Mouse (Mus musculus) MEL (cell line): Measurements from ENCODE around the gene Zfp420. TPM values are rescaled to one million over a fixed set of nuclear protein-coding genes. Genes with fewer than 3 reads are reported as not detected.

Experiments
- DNase-seq: peaks from one replicate; pipeline ENCODE4 v3.0.0; 2011; ENCODE audit warnings: low read depth, low spot score
- H3K27ac ChIP-seq: 2 replicates; pipeline ENCODE4 v1.5.1; 2012; ENCODE audit warnings: low read depth, mild to moderate bottlenecking, control low read depth, low read length, moderate library complexity; ENCODE audit not compliant: control insufficient read depth
- H3K27me3 ChIP-seq, 2 experiments: fragments of 150-350 bp in 1 of 2; sonication (generic) in 1 of 2; 2 replicates each; pipeline ENCODE4 v1.6.1; 2012; ENCODE audit warnings: low read length in 2 of 2, mild to moderate bottlenecking in 2 of 2, improper control_type of control experiment in 1 of 2, moderate library complexity in 1 of 2; ENCODE audit not compliant: insufficient read depth in 2 of 2, control insufficient read depth in 1 of 2
- H3K36me3 ChIP-seq, 2 experiments: 2 replicates each; pipeline ENCODE4 v1.6.1; 2012 to 2014; ENCODE audit warnings: low read length in 2 of 2, improper control_type of control experiment in 1 of 2, inconsistent platforms in 1 of 2, mild to moderate bottlenecking in 1 of 2; ENCODE audit not compliant: insufficient read depth in 2 of 2, control insufficient read depth in 1 of 2
- H3K4me1 ChIP-seq, 2 experiments: fragments of 150-350 bp in 1 of 2; sonication (generic) in 1 of 2; 2 replicates each; pipeline ENCODE4 v1.6.1; 2012; ENCODE audit warnings: low read length in 2 of 2, improper control_type of control experiment in 1 of 2, mild to moderate bottlenecking in 1 of 2; ENCODE audit not compliant: insufficient read depth in 2 of 2, control insufficient read depth in 1 of 2
- H3K4me3 ChIP-seq, 2 experiments: fragments of 150-350 bp in 1 of 2; sonication (generic) in 1 of 2; 2 replicates each; pipeline ENCODE4 v1.5.1; 2012; ENCODE audit warnings: low read depth in 2 of 2, low read length in 2 of 2, mild to moderate bottlenecking in 2 of 2, moderate library complexity in 2 of 2, control low read depth in 1 of 2, improper control_type of control experiment in 1 of 2; ENCODE audit not compliant: control insufficient read depth in 1 of 2, insufficient read depth in 1 of 2
- H3K79me2 ChIP-seq: 2 replicates; pipeline ENCODE4 v1.6.1; 2012; ENCODE audit warnings: mild to moderate bottlenecking, low read length, moderate library complexity; ENCODE audit not compliant: control insufficient read depth, poor library complexity, insufficient read depth
- H3K9ac ChIP-seq: 2 replicates; pipeline ENCODE4 v1.6.1; 2012; ENCODE audit warnings: low read depth, mild to moderate bottlenecking, control low read depth, low read length, moderate library complexity; ENCODE audit not compliant: control insufficient read depth, poor library complexity, severe bottlenecking
- H3K9me3 ChIP-seq: fragments of 150-350 bp; sonication (generic); replicated peaks from 2 replicates; pipeline ENCODE4 v1.6.1; 2012; ENCODE audit warnings: mild to moderate bottlenecking, low read length, improper control_type of control experiment, moderate library complexity; ENCODE audit not compliant: insufficient read depth
- BHLHE40 ChIP-seq: IDR thresholded peaks from 2 replicates; pipeline ENCODE4 v1.6.1; 2012; ENCODE audit warnings: low read depth, mild to moderate bottlenecking, inconsistent platforms, low read length, improper control_type of control experiment, borderline replicate concordance
- CHD1 ChIP-seq: IDR thresholded peaks from 2 replicates; pipeline ENCODE4 v1.6.1; 2012; ENCODE audit warnings: low read depth, mild to moderate bottlenecking, inconsistent platforms, low read length, improper control_type of control experiment
- CHD2 ChIP-seq: IDR thresholded peaks from 2 replicates; pipeline ENCODE4 v1.6.1; 2011; ENCODE audit warnings: low read length, improper control_type of control experiment
- CTCF ChIP-seq, 3 experiments: IDR thresholded peaks in 2 of 3; conservative IDR thresholded peaks in 1 of 3; 2 replicates each; pipeline ENCODE4 v1.5.1; 2011 to 2012; ENCODE audit warnings: low read length in 3 of 3, low read depth in 2 of 3, mild to moderate bottlenecking in 2 of 3, improper control_type of control experiment in 1 of 3, inconsistent platforms in 1 of 3, mixed read lengths in 1 of 3, moderate library complexity in 1 of 3; ENCODE audit not compliant: control insufficient read depth in 1 of 3, insufficient read depth in 1 of 3, poor library complexity in 1 of 3, severe bottlenecking in 1 of 3
- E2F4 ChIP-seq: IDR thresholded peaks from 2 replicates; pipeline ENCODE4 v1.6.1; 2011; ENCODE audit warnings: low read depth, low read length, improper control_type of control experiment, borderline replicate concordance
- EP300 ChIP-seq, 2 experiments: IDR thresholded peaks; 2 replicates each; pipeline ENCODE4 v1.6.1; 2011; ENCODE audit warnings: improper control_type of control experiment in 2 of 2, low read length in 2 of 2, low read depth in 1 of 2, mild to moderate bottlenecking in 1 of 2
- ETS1 ChIP-seq: IDR thresholded peaks from 2 replicates; pipeline ENCODE4 v1.6.1; 2012; ENCODE audit warnings: low read depth, mild to moderate bottlenecking, inconsistent platforms, low read length, improper control_type of control experiment, moderate library complexity
- GATA1 ChIP-seq: IDR thresholded peaks from 2 replicates; pipeline ENCODE4 v1.6.1; 2011; ENCODE audit warnings: low read depth, low read length, improper control_type of control experiment
- HCFC1 ChIP-seq: IDR thresholded peaks from 2 replicates; pipeline ENCODE4 v1.6.1; 2012; ENCODE audit warnings: low read depth, mild to moderate bottlenecking, inconsistent platforms, low read length, improper control_type of control experiment, moderate library complexity
- KAT2A ChIP-seq: conservative IDR thresholded peaks from 2 replicates; pipeline ENCODE4 v1.6.1; 2012; ENCODE audit warnings: low read depth, low read length, improper control_type of control experiment, inconsistent platforms
- MAFK ChIP-seq: IDR thresholded peaks from 2 replicates; pipeline ENCODE4 v1.6.1; 2011; ENCODE audit warnings: low read depth, mild to moderate bottlenecking, low read length, improper control_type of control experiment, borderline replicate concordance
- MAX ChIP-seq: IDR thresholded peaks from 2 replicates; pipeline ENCODE4 v1.6.1; 2011; ENCODE audit warnings: low read length, improper control_type of control experiment
- MAZ ChIP-seq: IDR thresholded peaks from 2 replicates; pipeline ENCODE4 v1.6.1; 2012; ENCODE audit warnings: low read depth, mild to moderate bottlenecking, inconsistent platforms, low read length, improper control_type of control experiment
- MEF2A ChIP-seq: IDR thresholded peaks from 2 replicates; pipeline ENCODE4 v1.6.1; 2014; ENCODE audit warnings: low read depth, mild to moderate bottlenecking, inconsistent platforms, low read length, improper control_type of control experiment; ENCODE audit not compliant: poor library complexity, insufficient replicate concordance, severe bottlenecking; ENCODE audit errors: extremely low read depth
- MXI1 ChIP-seq: IDR thresholded peaks from 2 replicates; pipeline ENCODE4 v1.6.1; 2011; ENCODE audit warnings: mild to moderate bottlenecking, low read depth, low read length, improper control_type of control experiment
- MYB ChIP-seq: IDR thresholded peaks from 2 replicates; pipeline ENCODE4 v1.6.1; 2011; ENCODE audit warnings: mild to moderate bottlenecking, low read depth, low read length, improper control_type of control experiment
- MYC ChIP-seq: IDR thresholded peaks from 2 replicates; pipeline ENCODE4 v1.6.1; 2011; ENCODE audit warnings: low read depth, mild to moderate bottlenecking, low read length, improper control_type of control experiment, moderate library complexity
- NRF1 ChIP-seq: IDR thresholded peaks from 2 replicates; pipeline ENCODE4 v1.6.1; 2014; ENCODE audit warnings: low read depth, mild to moderate bottlenecking, inconsistent platforms, low read length, improper control_type of control experiment, moderate library complexity; ENCODE audit not compliant: poor library complexity, insufficient read depth, severe bottlenecking
- POLR2A ChIP-seq, 2 experiments: IDR thresholded peaks; 2 replicates each; pipeline ENCODE4 v1.6.1; 2011 to 2012; ENCODE audit warnings: low read length in 2 of 2, mild to moderate bottlenecking in 2 of 2, control low read depth in 1 of 2, improper control_type of control experiment in 1 of 2, low read depth in 1 of 2, moderate library complexity in 1 of 2; ENCODE audit not compliant: control insufficient read depth in 1 of 2, insufficient read depth in 1 of 2, poor library complexity in 1 of 2
- POLR2AphosphoS5 ChIP-seq: IDR thresholded peaks from 2 replicates; pipeline ENCODE4 v1.6.1; 2012; ENCODE audit warnings: low read depth, borderline replicate concordance, mild to moderate bottlenecking, inconsistent platforms, low read length, moderate library complexity, mixed read lengths
- RAD21 ChIP-seq: IDR thresholded peaks from 2 replicates; pipeline ENCODE4 v1.6.1; 2011; ENCODE audit warnings: mild to moderate bottlenecking, low read depth, low read length, improper control_type of control experiment
- SMC3 ChIP-seq: IDR thresholded peaks from 2 replicates; pipeline ENCODE4 v1.6.1; 2011; ENCODE audit warnings: low read depth, low read length, improper control_type of control experiment
- TAL1 ChIP-seq: IDR thresholded peaks from 2 replicates; pipeline ENCODE4 v1.6.1; 2012; ENCODE audit warnings: mild to moderate bottlenecking, inconsistent platforms, low read length, moderate library complexity, mixed read lengths
- TBP ChIP-seq: IDR thresholded peaks from 2 replicates; pipeline ENCODE4 v1.8.0; 2011; ENCODE audit warnings: low read depth, low read length, improper control_type of control experiment
- TCF12 ChIP-seq: IDR thresholded peaks from 2 replicates; pipeline ENCODE4 v1.6.1; 2014; ENCODE audit warnings: low read depth, mild to moderate bottlenecking, inconsistent platforms, low read length, improper control_type of control experiment, moderate library complexity
- UBTF ChIP-seq: IDR thresholded peaks from 2 replicates; pipeline ENCODE4 v1.6.1; 2012; ENCODE audit warnings: low read depth, mild to moderate bottlenecking, inconsistent platforms, low read length, improper control_type of control experiment, moderate library complexity, borderline replicate concordance; ENCODE audit not compliant: insufficient read depth
- USF1 ChIP-seq: IDR thresholded peaks from 2 replicates; pipeline ENCODE4 v1.6.1; 2014; ENCODE audit warnings: low read depth, mild to moderate bottlenecking, inconsistent platforms, low read length, improper control_type of control experiment, moderate library complexity
- ZC3H11A ChIP-seq: IDR thresholded peaks from 2 replicates; pipeline ENCODE4 v1.6.1; 2012; ENCODE audit warnings: low read depth, mild to moderate bottlenecking, inconsistent platforms, low read length, improper control_type of control experiment
- ZKSCAN1 ChIP-seq: IDR thresholded peaks from 2 replicates; pipeline ENCODE4 v1.6.1; 2012; ENCODE audit warnings: low read depth, mild to moderate bottlenecking, inconsistent platforms, low read length, improper control_type of control experiment, moderate library complexity
- ZMIZ1 ChIP-seq: IDR thresholded peaks from 2 replicates; pipeline ENCODE4 v1.6.1; 2012; ENCODE audit warnings: low read depth, mild to moderate bottlenecking, inconsistent platforms, low read length, improper control_type of control experiment, moderate library complexity
- polyA plus RNA-seq, 2 experiments: library from polyadenylated mRNA; stranded (reverse) in 1 of 2; unstranded in 1 of 2; fragments of >175 nt in 1 of 2; fragments of >200 nt in 1 of 2; gene quantifications; 2 replicates each; pipeline versions ENCODE4 v1.2.1 to v1.2.4; 2012; ENCODE audit warnings: low replicate concordance in 2 of 2, low read depth in 1 of 2; ENCODE audit not compliant: insufficient read length in 2 of 2, insufficient read depth in 1 of 2, missing spikeins in 1 of 2
- total RNA-seq: library from RNA; depleted of rRNA; stranded (reverse); fragments of 300-350 nt; gene quantifications from 2 replicates; pipeline ENCODE4 v1.2.3, GENCODE M21; 2012

Gene Zfp420
- total and polyA plus RNA-seq, 3 experiments: 3.2 to 4.2 TPM; not detected in 1

GRCm38 (mm10) chr7:29852831-29853218 lies 7.0 kb upstream of the Zfp420 start:
- Histone ChIP-seq H3K4me1 (peaks cover 0 to 2% of the 10 kb centered on the region in 2 experiments; a peak in 3 of 4 replicates), H3K9ac (peak overlapping the region; percentile 71), H3K36me3 (no peaks in the 10 kb centered on the region; a peak in 2 of 4 replicates), H3K9me3 (no peaks in the 10 kb centered on the region)
- DNase-seq: peak; percentile 38
- TF ChIP-seq ZKSCAN1: no peak
- no peak for TF ChIP-seq EP300 (IDR thresholded peaks at IDR 0.05; ENCODE audit: low read depth in 1 of 2, low read length in 2 of 2)
- no peak for TF ChIP-seq ZMIZ1
- no peak for TF ChIP-seq MAFK
- TF ChIP-seq MYC: no peak
- no peak for TF ChIP-seq HCFC1
- TF ChIP-seq MEF2A: no peak
- no peak for TF ChIP-seq BHLHE40
- no peak for TF ChIP-seq GATA1
- TF ChIP-seq, all 39 proteins: peak for 0
- Histone ChIP-seq H3K79me2 (no peaks in the 10 kb centered on the region; the same call in 1 of the 2 replicates), H3K4me3 (peak overlapping the region; percentile 64 to 91), H3K27me3 (no peaks in the 10 kb centered on the region), H3K27ac (no peak overlapping the region; the same call in 1 of the 2 replicates)

- peak within 1 kb of the TSS; percentile 64 to 91 for H3K4me3 ChIP-seq
- H3K4me1 ChIP-seq: peaks cover 0 to 2% of the 10 kb centered on the region in 2 experiments; a peak in 3 of 4 replicates
- H3K9ac ChIP-seq: peak within 1 kb of the TSS; percentile 71
- peak within 1 kb of the TSS; percentile 42 for H3K27ac ChIP-seq
- H3K27me3 ChIP-seq: no peaks in the 10 kb centered on the region
- H3K79me2 ChIP-seq: no peaks in the 10 kb centered on the region; the same call in 1 of the 2 replicates
- H3K9me3 ChIP-seq: no peaks in the 10 kb centered on the region
- DNase-seq: peak; percentile 95
- no peaks in the 10 kb centered on the region; a peak in 2 of 4 replicates for H3K36me3 ChIP-seq
- TF ChIP-seq MAZ (no peak), MXI1 (peak; percentile 65), TAL1 (no peak), POLR2A (IDR thresholded peaks at IDR 0.05; ENCODE audit: control insufficient read depth in 1 of 2, insufficient read depth in 1 of 2, low read depth in 1 of 2, low read length in 2 of 2, poor library complexity in 1 of 2) (peak; percentile 14 to 72; a peak in 2 of 4 replicates), CHD1 (no peak), SMC3 (peak; percentile 15; the same call in 1 of the 2 replicates), ETS1 (no peak), RAD21 (no peak), MAX (no peak; the same call in 1 of the 2 replicates), MYB (no peak), ZMIZ1 (peak; percentile 44; the same call in 1 of the 2 replicates), GATA1 (peak; percentile 8; the same call in 1 of the 2 replicates), ZC3H11A (peak; percentile 17; the same call in 1 of the 2 replicates), CTCF (IDR thresholded peaks at IDR 0.05 in 2 of 3, conservative IDR thresholded peaks at IDR 0.05 in 1 of 3; ENCODE audit: control insufficient read depth in 1 of 3, insufficient read depth in 1 of 3, low read depth in 2 of 3, low read length in 3 of 3, poor library complexity in 1 of 3, severe bottlenecking in 1 of 3) (no peak), TCF12 (peak; percentile 70), CHD2 (peak; percentile 79; the same call in 1 of the 2 replicates), POLR2AphosphoS5 (no peak), E2F4 (0 out of 2 replicates have a peak, but pooled peaks have one; percentile 28), TBP (peak; percentile 75), ZKSCAN1 (no peak), USF1 (no peak), NRF1 (peak; percentile 48; the same call in 1 of the 2 replicates), KAT2A (peak; percentile 89), UBTF (no peak)
Observed at GRCm38 (mm10) chr7:29853219-29853842, 6.4 kb upstream of the Zfp420 start, which contains the start of gene Zfp940. Zfp940 (minus strand) TSS chr7:29853669.
